Mouse (Mus musculus) MEL (cell line): Measurements from ENCODE around the gene Adgrb3. TPM values are rescaled to one million over a fixed set of nuclear protein-coding genes. Genes with fewer than 3 reads are reported as not detected.
"Not testable (repeated sequence)": the region's sequence is repeated elsewhere in the genome, so short reads cannot be mapped to it uniquely, and the experiment has no call there.

Source experiments
- DNase-seq: peaks from one replicate; pipeline ENCODE4 v3.0.0; 2011; ENCODE audit warnings: low read depth, low spot score
- H3K27ac ChIP-seq: 2 replicates; pipeline ENCODE4 v1.5.1; 2012; ENCODE audit warnings: low read depth, mild to moderate bottlenecking, control low read depth, low read length, moderate library complexity; ENCODE audit not compliant: control insufficient read depth
- H3K27me3 ChIP-seq, 2 experiments: fragments of 150-350 bp in 1 of 2; sonication (generic) in 1 of 2; 2 replicates each; pipeline ENCODE4 v1.6.1; 2012; ENCODE audit warnings: low read length in 2 of 2, mild to moderate bottlenecking in 2 of 2, improper control_type of control experiment in 1 of 2, moderate library complexity in 1 of 2; ENCODE audit not compliant: insufficient read depth in 2 of 2, control insufficient read depth in 1 of 2
- H3K36me3 ChIP-seq, 2 experiments: 2 replicates each; pipeline ENCODE4 v1.6.1; 2012 to 2014; ENCODE audit warnings: low read length in 2 of 2, improper control_type of control experiment in 1 of 2, inconsistent platforms in 1 of 2, mild to moderate bottlenecking in 1 of 2; ENCODE audit not compliant: insufficient read depth in 2 of 2, control insufficient read depth in 1 of 2
- H3K4me1 ChIP-seq, 2 experiments: fragments of 150-350 bp in 1 of 2; sonication (generic) in 1 of 2; 2 replicates each; pipeline ENCODE4 v1.6.1; 2012; ENCODE audit warnings: low read length in 2 of 2, improper control_type of control experiment in 1 of 2, mild to moderate bottlenecking in 1 of 2; ENCODE audit not compliant: insufficient read depth in 2 of 2, control insufficient read depth in 1 of 2
- H3K4me3 ChIP-seq, 2 experiments: fragments of 150-350 bp in 1 of 2; sonication (generic) in 1 of 2; 2 replicates each; pipeline ENCODE4 v1.5.1; 2012; ENCODE audit warnings: low read depth in 2 of 2, low read length in 2 of 2, mild to moderate bottlenecking in 2 of 2, moderate library complexity in 2 of 2, control low read depth in 1 of 2, improper control_type of control experiment in 1 of 2; ENCODE audit not compliant: control insufficient read depth in 1 of 2, insufficient read depth in 1 of 2
- H3K79me2 ChIP-seq: 2 replicates; pipeline ENCODE4 v1.6.1; 2012; ENCODE audit warnings: mild to moderate bottlenecking, low read length, moderate library complexity; ENCODE audit not compliant: control insufficient read depth, poor library complexity, insufficient read depth
- H3K9ac ChIP-seq: 2 replicates; pipeline ENCODE4 v1.6.1; 2012; ENCODE audit warnings: low read depth, mild to moderate bottlenecking, control low read depth, low read length, moderate library complexity; ENCODE audit not compliant: control insufficient read depth, poor library complexity, severe bottlenecking
- H3K9me3 ChIP-seq: fragments of 150-350 bp; sonication (generic); replicated peaks from 2 replicates; pipeline ENCODE4 v1.6.1; 2012; ENCODE audit warnings: mild to moderate bottlenecking, low read length, improper control_type of control experiment, moderate library complexity; ENCODE audit not compliant: insufficient read depth
- BHLHE40 ChIP-seq: IDR thresholded peaks from 2 replicates; pipeline ENCODE4 v1.6.1; 2012; ENCODE audit warnings: low read depth, mild to moderate bottlenecking, inconsistent platforms, low read length, improper control_type of control experiment, borderline replicate concordance
- CHD1 ChIP-seq: IDR thresholded peaks from 2 replicates; pipeline ENCODE4 v1.6.1; 2012; ENCODE audit warnings: low read depth, mild to moderate bottlenecking, inconsistent platforms, low read length, improper control_type of control experiment
- CHD2 ChIP-seq: IDR thresholded peaks from 2 replicates; pipeline ENCODE4 v1.6.1; 2011; ENCODE audit warnings: low read length, improper control_type of control experiment
- E2F4 ChIP-seq: IDR thresholded peaks from 2 replicates; pipeline ENCODE4 v1.6.1; 2011; ENCODE audit warnings: low read depth, low read length, improper control_type of control experiment, borderline replicate concordance
- EP300 ChIP-seq, 2 experiments: IDR thresholded peaks; 2 replicates each; pipeline ENCODE4 v1.6.1; 2011; ENCODE audit warnings: improper control_type of control experiment in 2 of 2, low read length in 2 of 2, low read depth in 1 of 2, mild to moderate bottlenecking in 1 of 2
- ETS1 ChIP-seq: IDR thresholded peaks from 2 replicates; pipeline ENCODE4 v1.6.1; 2012; ENCODE audit warnings: low read depth, mild to moderate bottlenecking, inconsistent platforms, low read length, improper control_type of control experiment, moderate library complexity
- GATA1 ChIP-seq: IDR thresholded peaks from 2 replicates; pipeline ENCODE4 v1.6.1; 2011; ENCODE audit warnings: low read depth, low read length, improper control_type of control experiment
- MAZ ChIP-seq: IDR thresholded peaks from 2 replicates; pipeline ENCODE4 v1.6.1; 2012; ENCODE audit warnings: low read depth, mild to moderate bottlenecking, inconsistent platforms, low read length, improper control_type of control experiment
- MEF2A ChIP-seq: IDR thresholded peaks from 2 replicates; pipeline ENCODE4 v1.6.1; 2014; ENCODE audit warnings: low read depth, mild to moderate bottlenecking, inconsistent platforms, low read length, improper control_type of control experiment; ENCODE audit not compliant: poor library complexity, insufficient replicate concordance, severe bottlenecking; ENCODE audit errors: extremely low read depth
- NRF1 ChIP-seq: IDR thresholded peaks from 2 replicates; pipeline ENCODE4 v1.6.1; 2014; ENCODE audit warnings: low read depth, mild to moderate bottlenecking, inconsistent platforms, low read length, improper control_type of control experiment, moderate library complexity; ENCODE audit not compliant: poor library complexity, insufficient read depth, severe bottlenecking
- POLR2A ChIP-seq, 2 experiments: IDR thresholded peaks; 2 replicates each; pipeline ENCODE4 v1.6.1; 2011 to 2012; ENCODE audit warnings: low read length in 2 of 2, mild to moderate bottlenecking in 2 of 2, control low read depth in 1 of 2, improper control_type of control experiment in 1 of 2, low read depth in 1 of 2, moderate library complexity in 1 of 2; ENCODE audit not compliant: control insufficient read depth in 1 of 2, insufficient read depth in 1 of 2, poor library complexity in 1 of 2
- POLR2AphosphoS5 ChIP-seq: IDR thresholded peaks from 2 replicates; pipeline ENCODE4 v1.6.1; 2012; ENCODE audit warnings: low read depth, borderline replicate concordance, mild to moderate bottlenecking, inconsistent platforms, low read length, moderate library complexity, mixed read lengths
- RAD21 ChIP-seq: IDR thresholded peaks from 2 replicates; pipeline ENCODE4 v1.6.1; 2011; ENCODE audit warnings: mild to moderate bottlenecking, low read depth, low read length, improper control_type of control experiment
- RCOR1 ChIP-seq: IDR thresholded peaks from 2 replicates; pipeline ENCODE4 v1.6.1; 2012; ENCODE audit warnings: low read depth, mild to moderate bottlenecking, inconsistent platforms, low read length, improper control_type of control experiment
- SIN3A ChIP-seq: IDR thresholded peaks from 2 replicates; pipeline ENCODE4 v1.6.1; 2012; ENCODE audit warnings: low read length, improper control_type of control experiment, inconsistent platforms
- SMC3 ChIP-seq: IDR thresholded peaks from 2 replicates; pipeline ENCODE4 v1.6.1; 2011; ENCODE audit warnings: low read depth, low read length, improper control_type of control experiment
- TBP ChIP-seq: IDR thresholded peaks from 2 replicates; pipeline ENCODE4 v1.8.0; 2011; ENCODE audit warnings: low read depth, low read length, improper control_type of control experiment
- TCF12 ChIP-seq: IDR thresholded peaks from 2 replicates; pipeline ENCODE4 v1.6.1; 2014; ENCODE audit warnings: low read depth, mild to moderate bottlenecking, inconsistent platforms, low read length, improper control_type of control experiment, moderate library complexity
- UBTF ChIP-seq: IDR thresholded peaks from 2 replicates; pipeline ENCODE4 v1.6.1; 2012; ENCODE audit warnings: low read depth, mild to moderate bottlenecking, inconsistent platforms, low read length, improper control_type of control experiment, moderate library complexity, borderline replicate concordance; ENCODE audit not compliant: insufficient read depth
- USF1 ChIP-seq: IDR thresholded peaks from 2 replicates; pipeline ENCODE4 v1.6.1; 2014; ENCODE audit warnings: low read depth, mild to moderate bottlenecking, inconsistent platforms, low read length, improper control_type of control experiment, moderate library complexity
- ZC3H11A ChIP-seq: IDR thresholded peaks from 2 replicates; pipeline ENCODE4 v1.6.1; 2012; ENCODE audit warnings: low read depth, mild to moderate bottlenecking, inconsistent platforms, low read length, improper control_type of control experiment
- ZKSCAN1 ChIP-seq: IDR thresholded peaks from 2 replicates; pipeline ENCODE4 v1.6.1; 2012; ENCODE audit warnings: low read depth, mild to moderate bottlenecking, inconsistent platforms, low read length, improper control_type of control experiment, moderate library complexity
- ZNF384 ChIP-seq: IDR thresholded peaks from 2 replicates; pipeline ENCODE4 v1.6.1; 2012; ENCODE audit warnings: low read depth, mild to moderate bottlenecking, inconsistent platforms, low read length, improper control_type of control experiment
- polyA plus RNA-seq, 2 experiments: library from polyadenylated mRNA; stranded (reverse) in 1 of 2; unstranded in 1 of 2; fragments of >175 nt in 1 of 2; fragments of >200 nt in 1 of 2; gene quantifications; 2 replicates each; pipeline versions ENCODE4 v1.2.1 to v1.2.4; 2012; ENCODE audit warnings: low replicate concordance in 2 of 2, low read depth in 1 of 2; ENCODE audit not compliant: insufficient read length in 2 of 2, insufficient read depth in 1 of 2, missing spikeins in 1 of 2
- total RNA-seq: library from RNA; depleted of rRNA; stranded (reverse); fragments of 300-350 nt; gene quantifications from 2 replicates; pipeline ENCODE4 v1.2.3, GENCODE M21; 2012

The Adgrb3 gene
- total and polyA plus RNA-seq, 3 experiments = not detected

GRCm38 (mm10) chr1:25474469-25474868 lies 355.0 kb downstream of the Adgrb3 start:
- no peak overlapping the region for H3K27ac ChIP-seq

GRCm38 (mm10) chr1:25471612-25472011 lies 357.9 kb downstream of the Adgrb3 start:
- not testable (repeated sequence) for H3K36me3 ChIP-seq, H3K79me2 ChIP-seq, H3K4me1 ChIP-seq, DNase-seq, H3K27me3 ChIP-seq, H3K27ac ChIP-seq, H3K4me3 ChIP-seq, H3K9ac ChIP-seq, H3K9me3 ChIP-seq

More at GRCm38 (mm10) chr1:25474469-25474868, 355.0 kb downstream of the Adgrb3 start:
- DNase-seq = no peak
- Histone ChIP-seq H3K79me2 (no peaks in the 10 kb centered on the region), H3K4me1 (no peaks in the 10 kb centered on the region), H3K9ac (no peak overlapping the region), H3K27me3 (no peaks in the 10 kb centered on the region), H3K9me3 (no peaks in the 10 kb centered on the region), H3K36me3 (no peaks in the 10 kb centered on the region), H3K4me3 (no peak overlapping the region)
- TF ChIP-seq BHLHE40 (no peak), ZNF384 (no peak), EP300 (IDR thresholded peaks at IDR 0.05; ENCODE audit: low read depth in 1 of 2, low read length in 2 of 2) (no peak), SMC3 (no peak), ZC3H11A (no peak), GATA1 (no peak), USF1 (no peak), POLR2A (IDR thresholded peaks at IDR 0.05; ENCODE audit: control insufficient read depth in 1 of 2, insufficient read depth in 1 of 2, low read depth in 1 of 2, low read length in 2 of 2, poor library complexity in 1 of 2) (no peak), ZKSCAN1 (no peak), RAD21 (no peak), MEF2A (no peak), POLR2AphosphoS5 (no peak), SIN3A (no peak), CHD1 (no peak), ETS1 (no peak)

- H3K4me1 ChIP-seq = no peaks in the 10 kb centered on the region
- no peak overlapping the region for H3K27ac ChIP-seq
- TF ChIP-seq ZC3H11A (no peak), MEF2A (no peak), SIN3A (no peak), CHD2 (no peak), POLR2AphosphoS5 (no peak), MAZ (no peak), CHD1 (no peak), BHLHE40 (no peak), ZNF384 (no peak), TBP (no peak), RAD21 (no peak), NRF1 (no peak), GATA1 (no peak), TCF12 (no peak), RCOR1 (no peak), EP300 (IDR thresholded peaks at IDR 0.05; ENCODE audit: low read depth in 1 of 2, low read length in 2 of 2) (no peak), E2F4 (no peak), UBTF (no peak)
- no peak overlapping the region for H3K4me3 ChIP-seq
- H3K79me2 ChIP-seq = no peaks in the 10 kb centered on the region
- H3K36me3 ChIP-seq = no peaks in the 10 kb centered on the region
- no peak for DNase-seq
- no peaks in the 10 kb centered on the region for H3K27me3 ChIP-seq
- H3K9me3 ChIP-seq = no peaks in the 10 kb centered on the region
- no peak overlapping the region for H3K9ac ChIP-seq
These were observed 366.9 kb downstream of the Adgrb3 start for GRCm38 (mm10) chr1:25462612-25463011.
